ENCODE assay signal across 10 mouse cellular contexts in genomic region chr8:104909651-104910050, GRCm38 (mm10). TPM values are rescaled to one million over a fixed set of nuclear protein-coding genes. Genes with fewer than 3 reads are reported as not detected.
"Had no signal": no experiment of that assay in that cellular context is flagged by ENCODE, and none has a peak within 500 bp of the region (broad histone marks: within the 10 kb centered on the region; RNA-seq: fewer than 3 reads in every experiment).

No protein-coding gene starts in this region.

RNA-seq across cellular contexts. Expression of gene Ces2e, which starts 16.4 kb away (rescaled TPM):
- polyA plus RNA-seq: midbrain, embryonic 10.5 days; midbrain, embryonic 12.5 days; midbrain, embryonic 14.5 days; midbrain, embryonic 16.5 days; neural tube, embryonic 11.5 days; neural tube, embryonic 13.5 days; neural tube, embryonic 15.5 days had no signal

RNA-seq across cellular contexts. Expression of gene Ces2f, which starts 37.5 kb away (rescaled TPM):
- polyA plus RNA-seq: lung, embryonic 14.5 days; lung, embryonic 16.5 days; midbrain, embryonic 10.5 days; midbrain, embryonic 12.5 days; midbrain, embryonic 14.5 days; midbrain, embryonic 16.5 days; neural tube, embryonic 11.5 days; neural tube, embryonic 13.5 days; neural tube, embryonic 15.5 days; stomach, embryonic 14.5 days had no signal

RNA-seq across cellular contexts. Expression of gene Ces2g, which starts 51.9 kb away (rescaled TPM):
- polyA plus RNA-seq: midbrain, embryonic 10.5 days; midbrain, embryonic 12.5 days; midbrain, embryonic 14.5 days; neural tube, embryonic 11.5 days; neural tube, embryonic 13.5 days had no signal
